Mouse (Mus musculus) heart, postnatal 0 days (tissue): ENCODE data around the gene Runx1. TPM values are rescaled to one million over a fixed set of nuclear protein-coding genes. Genes with fewer than 3 reads are reported as not detected.

Experiments
- ATAC-seq: fragments of 200-750 bp; cut with Nextera tagmentation; 2 replicates; pipeline ENCODE4 v1.8.0; 2017; ENCODE audit warnings: low read depth, moderate number of reproducible peaks, moderate library complexity; ENCODE audit not compliant: insufficient read depth
- DNase-seq: peaks from one replicate; pipeline ENCODE4 v3.0.0-alpha.2; 2016; ENCODE audit warnings: low spot score
- H3K27ac ChIP-seq: fragments of 300-500 bp; sonication (generic); 2 replicates; pipeline ENCODE4 v1.5.1; 2014; ENCODE audit warnings: low read depth, mild to moderate bottlenecking
- H3K27me3 ChIP-seq: fragments of 300-500 bp; sonication (generic); 2 replicates; pipeline ENCODE4 v1.6.1; 2014; ENCODE audit warnings: low read length, mixed read lengths; ENCODE audit not compliant: control insufficient read depth, insufficient read depth
- H3K36me3 ChIP-seq: fragments of 300-500 bp; sonication (generic); replicated peaks from 2 replicates; pipeline ENCODE4 v1.6.1; 2014; ENCODE audit warnings: low read length, mixed read lengths; ENCODE audit not compliant: control insufficient read depth, insufficient read depth
- H3K4me1 ChIP-seq: fragments of 300-500 bp; sonication (generic); 2 replicates; pipeline ENCODE4 v1.6.1; 2014; ENCODE audit warnings: antibody characterized with exemption; ENCODE audit not compliant: control insufficient read depth, insufficient read depth
- H3K4me2 ChIP-seq: fragments of 300-500 bp; sonication (generic); 2 replicates; pipeline ENCODE4 v1.6.1; 2014; ENCODE audit warnings: low read depth, mild to moderate bottlenecking, low read length, moderate library complexity
- H3K4me3 ChIP-seq: fragments of 300-500 bp; sonication (generic); 2 replicates; pipeline ENCODE4 v1.5.1; 2014; ENCODE audit warnings: low read depth, low read length
- H3K9ac ChIP-seq: fragments of 300-500 bp; sonication (generic); replicated peaks from 2 replicates; pipeline ENCODE4 v1.6.1; 2014; ENCODE audit warnings: low read depth, low read length, mixed read lengths
- H3K9me3 ChIP-seq: fragments of 300-500 bp; sonication (generic); replicated peaks from 2 replicates; pipeline ENCODE4 v1.6.1; 2016; ENCODE audit warnings: low read length; ENCODE audit not compliant: control insufficient read depth
- CTCF ChIP-seq: IDR thresholded peaks from 2 replicates; pipeline ENCODE4 v1.5.1; 2016; ENCODE audit warnings: antibody characterized with exemption, control low read depth, low read depth
- EP300 ChIP-seq: IDR thresholded peaks from 2 replicates; pipeline ENCODE4 v1.6.1; 2016; ENCODE audit warnings: antibody characterized with exemption, low read depth
- WGBS: fragments of 180-500 bp; shearing (Covaris S2); extraction: QIAGEN DNeasy Blood & Tissue Kit; methylation state at CpG from one replicate; pipeline ENCODE4 v1.1.7; 2014; 5-methylcytosine and 5-hydroxymethylcytosine counted together
- polyA plus RNA-seq: library from polyadenylated mRNA; unstranded; fragments of >200 nt; fragmentation: Nextera tagmentation; extraction: Ambion mirVana; gene quantifications from 2 replicates; pipeline ENCODE4 v1.2.1, GENCODE M21; 2015
- total RNA-seq: library from RNA; depleted of rRNA; stranded (reverse); fragments of >200 nt; gene quantifications from 2 replicates; pipeline ENCODE4 v1.2.3, GENCODE M21; 2014; ENCODE audit warnings: low replicate concordance

Gene Runx1
- total and polyA plus RNA-seq, 2 experiments from 2014 or later, result 0.33 to 1.3 TPM

GRCm38 (mm10) chr16:92865314-92865713 lies 39.4 kb upstream of the Runx1 start:
- 79% methylated on average over 3 of the region's 3 CpGs for WGBS

GRCm38 (mm10) chr16:92864191-92864590 lies 38.2 kb upstream of the Runx1 start:
- ATAC-seq, result no peak
- Histone ChIP-seq H3K4me1 (no peaks in the 10 kb centered on the region), H3K36me3 (no peaks in the 10 kb centered on the region), H3K9me3 (no peaks in the 10 kb centered on the region), H3K27me3 (peaks cover 4% of the 10 kb centered on the region; the same call in 1 of the 2 replicates), H3K27ac (no peak overlapping the region), H3K9ac (no peak overlapping the region), H3K4me2 (no peak overlapping the region), H3K4me3 (no peak overlapping the region)
- 65% methylated on average over 2 of the region's 2 CpGs for WGBS
- no peak for DNase-seq
- TF ChIP-seq EP300, result no peak

More at GRCm38 (mm10) chr16:92865314-92865713, 39.4 kb upstream of the Runx1 start:
- DNase-seq (no peak), ATAC-seq (no peak)
- no peaks in the 10 kb centered on the region for H3K36me3 ChIP-seq
- H3K4me1 ChIP-seq, result no peaks in the 10 kb centered on the region
- H3K4me2 ChIP-seq, result no peak overlapping the region
- no peaks in the 10 kb centered on the region for H3K9me3 ChIP-seq
- H3K9ac ChIP-seq, result no peak overlapping the region
- H3K4me3 ChIP-seq, result no peak overlapping the region
- no peak for TF ChIP-seq EP300
- TF ChIP-seq CTCF, result no peak
- no peak overlapping the region for H3K27ac ChIP-seq
- H3K27me3 ChIP-seq, result peaks cover 4% of the 10 kb centered on the region; the same call in 1 of the 2 replicates

- Histone ChIP-seq H3K4me1 (no peaks in the 10 kb centered on the region), H3K9ac (no peak overlapping the region), H3K4me2 (no peak overlapping the region), H3K36me3 (no peaks in the 10 kb centered on the region), H3K27ac (no peak overlapping the region), H3K9me3 (no peaks in the 10 kb centered on the region), H3K4me3 (no peak overlapping the region), H3K27me3 (peaks cover 4% of the 10 kb centered on the region; the same call in 1 of the 2 replicates)
- DNase-seq (no peak), ATAC-seq (no peak)
- TF ChIP-seq EP300 (no peak), CTCF (no peak)
These were observed 37.2 kb upstream of the Runx1 start for GRCm38 (mm10) chr16:92863179-92863578.

GRCm38 (mm10) chr16:92862430-92862829 lies 36.5 kb upstream of the Runx1 start:
- DNase-seq, result no peak
- TF ChIP-seq CTCF (no peak), EP300 (no peak)
- Histone ChIP-seq H3K36me3 (no peaks in the 10 kb centered on the region), H3K4me3 (no peak overlapping the region), H3K27ac (no peak overlapping the region), H3K27me3 (peaks cover 4% of the 10 kb centered on the region; the same call in 1 of the 2 replicates), H3K4me2 (no peak overlapping the region), H3K9me3 (no peaks in the 10 kb centered on the region), H3K9ac (no peak overlapping the region), H3K4me1 (no peaks in the 10 kb centered on the region)
- 81% methylated on average over 4 of the region's 4 CpGs for WGBS
- no peak for ATAC-seq

GRCm38 (mm10) chr16:92861571-92861970 lies 35.6 kb upstream of the Runx1 start:
- H3K27ac ChIP-seq, result no peak overlapping the region
- H3K4me3 ChIP-seq, result no peak overlapping the region
- H3K9ac ChIP-seq, result no peak overlapping the region
- ATAC-seq (no peak), DNase-seq (no peak)
- H3K36me3 ChIP-seq, result no peaks in the 10 kb centered on the region
- WGBS, result 49% methylated on average over 2 of the region's 2 CpGs
- H3K4me1 ChIP-seq, result no peaks in the 10 kb centered on the region
- H3K4me2 ChIP-seq, result no peak overlapping the region
- TF ChIP-seq CTCF (no peak), EP300 (no peak)
- no peaks in the 10 kb centered on the region for H3K9me3 ChIP-seq
- peaks cover 8% of the 10 kb centered on the region; the same call in 1 of the 2 replicates for H3K27me3 ChIP-seq

GRCm38 (mm10) chr16:92860649-92861048 lies 34.7 kb upstream of the Runx1 start:
- H3K4me3 ChIP-seq, result no peak overlapping the region
- H3K9me3 ChIP-seq, result no peaks in the 10 kb centered on the region
- 65% methylated on average over 1 of the region's 1 CpGs for WGBS
- H3K27me3 ChIP-seq, result peaks cover 9% of the 10 kb centered on the region; the same call in 1 of the 2 replicates
- no peak for ATAC-seq
- no peak overlapping the region for H3K27ac ChIP-seq
- no peak overlapping the region for H3K9ac ChIP-seq
- no peak overlapping the region for H3K4me2 ChIP-seq
- H3K4me1 ChIP-seq, result no peaks in the 10 kb centered on the region
- no peak for TF ChIP-seq EP300
- no peaks in the 10 kb centered on the region for H3K36me3 ChIP-seq
- DNase-seq, result no peak
